Mouse (Mus musculus) CH12.LX (cell line): ENCODE data around the gene Grk6.

Experiments used
- CHD1 ChIP-seq: IDR thresholded peaks from 2 replicates; pipeline ENCODE4 v1.6.1; 2012; ENCODE audit warnings: low read depth, low read length, improper control_type of control experiment, inconsistent platforms
- CTCF ChIP-seq, 2 experiments: IDR thresholded peaks in 1 of 2; conservative IDR thresholded peaks in 1 of 2; 2 replicates each; pipeline ENCODE4 v1.5.1; 2011 to 2012; ENCODE audit warnings: low read depth in 2 of 2, low read length in 2 of 2, improper control_type of control experiment in 1 of 2, inconsistent platforms in 1 of 2, mild to moderate bottlenecking in 1 of 2, moderate library complexity in 1 of 2
- ELF1 ChIP-seq: IDR thresholded peaks from 2 replicates; pipeline ENCODE4 v1.6.1; 2014; ENCODE audit warnings: low read depth, mild to moderate bottlenecking, inconsistent platforms, low read length, improper control_type of control experiment
- EP300 ChIP-seq: IDR thresholded peaks from 2 replicates; pipeline ENCODE4 v1.6.1; 2011; ENCODE audit warnings: low read length, improper control_type of control experiment
- MAFK ChIP-seq: IDR thresholded peaks from 2 replicates; pipeline ENCODE4 v1.6.1; 2011; ENCODE audit warnings: low read length, improper control_type of control experiment; ENCODE audit not compliant: insufficient replicate concordance
- MAX ChIP-seq: IDR thresholded peaks from 2 replicates; pipeline ENCODE4 v1.6.1; 2011; ENCODE audit warnings: low read length, improper control_type of control experiment
- NRF1 ChIP-seq: IDR thresholded peaks from 2 replicates; pipeline ENCODE4 v1.6.1; 2014; ENCODE audit warnings: low read depth, mild to moderate bottlenecking, inconsistent platforms, low read length, improper control_type of control experiment, moderate library complexity
- POLR2A ChIP-seq: IDR thresholded peaks from 2 replicates; pipeline ENCODE4 v1.6.1; 2011; ENCODE audit warnings: low read depth, mild to moderate bottlenecking, improper control_type of control experiment, low read length
- RCOR1 ChIP-seq: conservative IDR thresholded peaks from 2 replicates; pipeline ENCODE4 v1.6.1; 2012; ENCODE audit warnings: low read depth, mild to moderate bottlenecking, inconsistent platforms, low read length, improper control_type of control experiment
- SIN3A ChIP-seq: IDR thresholded peaks from 2 replicates; pipeline ENCODE4 v1.6.1; 2012; ENCODE audit warnings: low read length, improper control_type of control experiment, inconsistent platforms
- UBTF ChIP-seq: IDR thresholded peaks from 2 replicates; pipeline ENCODE4 v1.6.1; 2012; ENCODE audit warnings: low read depth, mild to moderate bottlenecking, inconsistent platforms, low read length, improper control_type of control experiment, moderate library complexity
- ZMIZ1 ChIP-seq: IDR thresholded peaks from 2 replicates; pipeline ENCODE4 v1.6.1; 2012; ENCODE audit warnings: low read depth, mild to moderate bottlenecking, inconsistent platforms, low read length, improper control_type of control experiment
- ZNF384 ChIP-seq: IDR thresholded peaks from 2 replicates; pipeline ENCODE4 v1.6.1; 2012; ENCODE audit warnings: low read depth, low read length, improper control_type of control experiment, inconsistent platforms

GRCm38 (mm10) chr13:55403266-55403665 is 41.6 kb upstream of the Grk6 start:
- TF ChIP-seq NRF1 (no peak), CTCF (conservative IDR thresholded peaks at IDR 0.05 in 1 of 2, IDR thresholded peaks at IDR 0.05 in 1 of 2; ENCODE audit: low read depth in 2 of 2, low read length in 2 of 2) (no peak), ELF1 (no peak), MAX (no peak), ZNF384 (no peak), POLR2A (no peak), ZMIZ1 (no peak), EP300 (no peak), MAFK (no peak), RCOR1 (no peak), CHD1 (no peak), UBTF (no peak), SIN3A (no peak)
